Mouse (Mus musculus) erythroblast, embryonic 14.5 days (primary cell): ENCODE measurements at regions not wholly inside any gene's neighbourhood (a gene's known extent, or its start where the extent isn't known, plus 50 kb on each side); places are given as distances from the start of the nearest gene placed in this dataset.

Experiments used
- H3K27me3 ChIP-seq: 2 replicates; pipeline ENCODE4 v1.6.1; 2012; ENCODE audit warnings: inconsistent platforms; ENCODE audit not compliant: control insufficient read depth
- H3K36me3 ChIP-seq: 2 replicates; pipeline ENCODE4 v1.6.1; 2012; ENCODE audit warnings: mild to moderate bottlenecking, inconsistent platforms; ENCODE audit not compliant: control insufficient read depth
- H3K4me1 ChIP-seq: 2 replicates; pipeline ENCODE4 v1.6.1; 2012; ENCODE audit warnings: inconsistent platforms; ENCODE audit not compliant: control insufficient read depth
- H3K4me3 ChIP-seq: replicated peaks from 2 replicates; pipeline ENCODE3; 2012; ENCODE audit warnings: moderate library complexity, mild to moderate bottlenecking, inconsistent platforms
- H3K9me3 ChIP-seq: 2 replicates; pipeline ENCODE4 v1.6.1; 2012; ENCODE audit warnings: low read length, inconsistent platforms, mixed read lengths; ENCODE audit not compliant: control insufficient read depth
- GATA1 ChIP-seq: IDR thresholded peaks from 2 replicates; pipeline ENCODE4 v1.6.1; 2012; ENCODE audit warnings: low read length, inconsistent platforms, mixed read lengths
- TAL1 ChIP-seq: IDR thresholded peaks from 3 replicates; pipeline ENCODE4 v1.6.1; 2012; ENCODE audit warnings: low read length, inconsistent platforms, mixed read lengths

- TF ChIP-seq GATA1 (no peak), TAL1 (no peak)
- no peaks in the 10 kb centered on the region for H3K9me3 ChIP-seq
- no peaks in the 10 kb centered on the region for H3K27me3 ChIP-seq
- no peak overlapping the region for H3K4me3 ChIP-seq
- no peaks in the 10 kb centered on the region for H3K4me1 ChIP-seq
- H3K36me3 ChIP-seq: no peaks in the 10 kb centered on the region
Observed at GRCm38 (mm10) chr15:63286026-63286425, 559.0 kb downstream of the Gsdmc2 start.

DNA sequence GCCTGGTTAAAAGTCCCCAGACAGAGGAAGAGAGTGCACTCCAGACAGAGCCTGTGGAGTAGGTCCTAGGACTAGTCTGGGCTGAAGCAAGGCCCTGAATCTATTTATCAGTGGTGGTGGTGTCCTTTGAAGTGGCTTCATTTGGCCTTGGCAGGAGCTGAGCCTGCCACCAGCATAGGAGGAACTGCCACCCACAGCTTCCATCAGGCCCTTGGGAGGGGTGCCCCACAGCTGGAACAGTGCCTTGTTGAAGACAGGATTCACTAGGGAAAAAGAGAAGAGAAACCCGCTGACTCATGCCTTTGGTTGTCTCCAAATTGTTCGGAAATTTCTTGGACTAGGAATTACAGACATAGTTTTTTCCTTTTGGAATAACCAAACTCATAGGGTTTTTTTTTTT is 574.6 kb downstream of the Gsdmc2 start:
- Histone ChIP-seq H3K9me3 (no peaks in the 10 kb centered on the region), H3K4me1 (no peaks in the 10 kb centered on the region), H3K4me3 (no peak overlapping the region), H3K27me3 (no peaks in the 10 kb centered on the region), H3K36me3 (no peaks in the 10 kb centered on the region)
- TF ChIP-seq TAL1 (no peak), GATA1 (no peak)

DNA sequence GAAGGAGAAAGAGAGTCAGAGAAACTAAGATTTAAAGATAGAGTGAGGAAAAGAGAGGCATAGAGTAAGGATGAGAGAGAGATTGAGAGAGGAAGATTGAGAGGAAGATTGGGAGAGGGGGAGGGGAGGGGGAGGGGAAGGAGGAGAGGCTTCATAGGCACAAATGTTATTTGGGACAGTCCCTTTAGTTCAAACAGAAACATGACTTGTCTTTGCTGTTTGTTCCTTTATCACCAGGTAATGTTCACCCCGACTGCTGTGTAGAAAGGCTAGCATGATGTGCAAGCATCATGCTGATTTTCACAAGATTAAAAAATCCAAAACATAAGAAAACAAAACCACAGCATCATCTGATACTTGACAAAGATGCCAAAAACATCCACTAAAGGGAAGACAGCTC is 579.1 kb downstream of the Gsdmc2 start:
- no peaks in the 10 kb centered on the region for H3K27me3 ChIP-seq
- no peak for TF ChIP-seq TAL1
- TF ChIP-seq GATA1: no peak
- no peaks in the 10 kb centered on the region for H3K9me3 ChIP-seq
- no peaks in the 10 kb centered on the region for H3K4me1 ChIP-seq
- H3K4me3 ChIP-seq: no peak overlapping the region
- no peaks in the 10 kb centered on the region for H3K36me3 ChIP-seq

DNA sequence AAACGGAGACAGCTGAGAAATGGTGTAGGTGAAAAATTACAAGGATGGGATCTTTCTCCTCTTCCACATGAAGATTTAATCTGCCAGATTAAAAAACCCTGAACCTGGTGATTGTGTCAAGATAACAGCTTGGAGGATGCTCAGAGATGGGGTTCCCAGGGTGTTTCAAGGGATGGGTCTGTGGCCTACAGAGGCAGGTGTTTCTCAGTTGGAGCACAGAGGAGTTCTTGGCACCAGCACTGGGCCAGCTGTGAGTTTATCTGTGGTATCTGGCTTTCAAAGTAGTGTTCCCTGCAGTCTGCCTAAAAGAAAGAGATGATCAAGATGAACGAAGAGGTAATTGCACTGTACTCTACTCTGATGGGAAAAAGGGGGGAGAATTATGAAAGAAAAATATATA is 589.2 kb downstream of the Gsdmc2 start:
- H3K4me3 ChIP-seq: no peak overlapping the region
- no peaks in the 10 kb centered on the region for H3K9me3 ChIP-seq
- no peaks in the 10 kb centered on the region for H3K36me3 ChIP-seq
- H3K27me3 ChIP-seq: no peaks in the 10 kb centered on the region
- no peak for TF ChIP-seq GATA1
- TF ChIP-seq TAL1: no peak
- H3K4me1 ChIP-seq: no peaks in the 10 kb centered on the region

- TF ChIP-seq TAL1: no peak
- TF ChIP-seq GATA1: no peak
- H3K36me3 ChIP-seq: no peaks in the 10 kb centered on the region
Observed at GRCm38 (mm10) chr15:63252781-63253340, 592.1 kb downstream of the Gsdmc2 start.

DNA sequence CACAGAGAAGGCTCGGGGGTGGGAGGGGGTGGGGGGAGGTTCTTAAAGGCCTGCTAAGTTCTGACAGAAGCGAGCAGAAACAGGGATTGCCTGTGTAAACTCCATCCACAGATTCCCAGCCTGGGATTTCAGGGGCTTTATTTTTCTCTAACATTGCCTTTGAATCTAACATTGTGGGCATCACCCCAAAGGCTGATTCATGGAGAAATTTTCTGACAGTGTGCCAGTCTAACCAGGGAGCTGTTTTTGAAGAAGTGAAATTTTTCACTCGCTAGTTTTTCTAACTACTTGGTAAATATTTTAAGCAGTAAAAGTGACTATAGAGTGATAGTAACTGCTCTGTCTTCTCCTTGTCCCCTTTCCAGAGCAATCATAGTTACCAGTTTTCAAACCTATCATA is 606.4 kb downstream of the Gsdmc2 start:
- no peak overlapping the region for H3K4me3 ChIP-seq
- H3K27me3 ChIP-seq: no peaks in the 10 kb centered on the region
- H3K9me3 ChIP-seq: no peaks in the 10 kb centered on the region
- H3K36me3 ChIP-seq: no peaks in the 10 kb centered on the region
- no peaks in the 10 kb centered on the region for H3K4me1 ChIP-seq
- TF ChIP-seq GATA1: no peak
- no peak for TF ChIP-seq TAL1

More at GRCm38 (mm10) chr15:63252781-63253340, 592.1 kb downstream of the Gsdmc2 start:
- no peaks in the 10 kb centered on the region for H3K27me3 ChIP-seq
- no peaks in the 10 kb centered on the region for H3K4me1 ChIP-seq
- H3K4me3 ChIP-seq: no peak overlapping the region
- no peaks in the 10 kb centered on the region for H3K9me3 ChIP-seq

DNA sequence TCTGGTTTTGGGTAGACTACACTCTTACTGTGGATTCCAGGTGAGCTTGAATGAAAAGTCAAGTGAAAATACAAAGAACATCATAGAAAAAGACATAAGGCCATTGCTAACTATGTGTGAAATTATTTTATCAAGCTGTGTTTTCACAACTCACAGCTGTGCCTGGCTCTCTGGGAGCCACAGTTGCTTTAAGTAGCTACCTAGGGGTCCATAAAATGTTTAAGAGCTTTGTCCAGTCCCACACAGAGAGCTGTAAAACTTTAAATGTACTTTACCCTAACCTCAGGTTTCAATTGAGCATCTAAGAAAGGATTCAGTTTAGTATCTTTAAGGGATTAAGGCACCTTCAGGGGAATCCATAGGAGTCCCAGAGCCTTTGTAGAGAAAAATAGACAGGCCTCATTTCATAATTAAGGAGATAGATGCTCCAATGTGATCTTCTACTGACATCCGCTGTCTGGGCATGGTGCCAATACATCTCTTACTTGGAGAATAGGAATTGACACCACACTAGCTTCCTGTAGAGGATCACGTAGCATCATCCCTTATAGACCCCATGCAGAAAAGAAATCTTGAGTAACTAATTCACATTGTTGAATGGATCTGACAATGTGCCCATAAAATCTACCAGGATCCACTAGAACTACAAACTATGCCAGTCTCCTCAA is 626.5 kb downstream of the Gsdmc2 start:
- Histone ChIP-seq H3K4me1 (no peaks in the 10 kb centered on the region), H3K4me3 (no peak overlapping the region), H3K27me3 (no peaks in the 10 kb centered on the region), H3K9me3 (no peaks in the 10 kb centered on the region), H3K36me3 (no peaks in the 10 kb centered on the region)
- no peak for TF ChIP-seq TAL1
- no peak for TF ChIP-seq GATA1

DNA sequence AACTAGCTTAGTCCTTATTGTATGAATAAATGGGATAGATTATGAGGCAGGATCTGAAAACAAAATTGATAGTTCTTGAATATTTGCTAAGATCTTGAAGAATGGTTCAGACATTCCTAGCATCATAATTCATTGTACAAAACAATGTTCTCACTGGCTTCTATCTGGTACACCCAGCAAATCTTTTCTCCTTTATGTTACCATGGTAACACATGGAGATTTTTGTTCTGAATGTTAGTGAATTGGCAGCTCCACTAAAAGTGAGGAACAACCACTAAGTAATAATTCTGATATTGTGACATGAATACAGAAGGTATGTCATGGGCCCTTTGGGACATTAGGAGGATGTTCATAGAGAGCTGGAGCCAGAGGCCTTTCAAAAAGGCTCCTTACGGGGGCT is 639.8 kb downstream of the Gsdmc2 start:
- Histone ChIP-seq H3K27me3 (no peaks in the 10 kb centered on the region), H3K4me1 (no peaks in the 10 kb centered on the region), H3K9me3 (no peaks in the 10 kb centered on the region), H3K4me3 (no peak overlapping the region), H3K36me3 (no peaks in the 10 kb centered on the region)
- TF ChIP-seq GATA1 (no peak), TAL1 (no peak)

GRCm38 (mm10) chr15:63195031-63195430 is 649.9 kb downstream of the Gsdmc2 start:
- Histone ChIP-seq H3K27me3 (no peaks in the 10 kb centered on the region), H3K36me3 (no peaks in the 10 kb centered on the region), H3K4me1 (no peaks in the 10 kb centered on the region), H3K4me3 (no peak overlapping the region), H3K9me3 (no peaks in the 10 kb centered on the region)
- no peak for TF ChIP-seq GATA1
- TF ChIP-seq TAL1: no peak

DNA sequence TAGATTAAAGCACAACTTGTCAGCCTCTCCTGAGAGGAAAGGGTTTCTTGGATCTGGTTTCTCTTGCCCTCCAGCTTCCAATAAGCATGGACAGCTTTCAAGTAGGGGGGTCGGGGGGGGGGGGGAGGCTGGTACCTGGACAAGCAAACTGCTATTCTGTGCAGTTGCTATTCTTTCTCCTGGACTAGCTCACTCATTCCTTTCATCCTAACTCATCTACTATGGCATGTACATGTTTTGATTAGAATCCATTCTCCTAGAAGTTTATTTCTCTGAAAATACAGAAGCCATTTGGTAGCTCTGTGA is 650.5 kb downstream of the Gsdmc2 start:
- no peak for TF ChIP-seq GATA1
- TF ChIP-seq TAL1: no peak
- H3K36me3 ChIP-seq: no peaks in the 10 kb centered on the region
- no peaks in the 10 kb centered on the region for H3K9me3 ChIP-seq
- H3K27me3 ChIP-seq: no peaks in the 10 kb centered on the region
- no peaks in the 10 kb centered on the region for H3K4me1 ChIP-seq
- no peak overlapping the region for H3K4me3 ChIP-seq
